8 mouse cellular contexts compared by ENCODE assay signal in the genomic region with DNA sequence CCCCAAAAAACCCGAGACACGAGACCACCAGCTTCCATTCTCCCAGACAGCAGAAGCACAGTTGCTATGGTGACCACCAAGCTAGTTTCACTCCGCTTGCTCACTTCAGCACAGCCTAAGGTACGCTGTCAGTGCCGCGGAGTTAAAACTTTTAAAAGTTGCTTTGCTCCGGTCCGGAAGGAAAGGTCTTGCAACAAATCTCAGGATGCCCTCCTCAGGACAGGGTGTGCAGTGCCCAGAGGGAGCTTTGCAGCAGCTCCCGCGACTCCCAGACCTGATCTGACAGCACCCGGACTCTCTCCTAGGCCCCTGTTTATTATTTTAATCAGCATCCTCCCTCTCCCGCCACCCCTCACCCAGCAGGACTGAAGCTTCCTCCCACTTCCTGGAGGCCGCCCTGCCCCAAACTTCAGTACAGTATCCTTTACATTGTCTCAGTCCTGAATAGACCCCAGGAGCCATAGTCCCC.
DNase-seq lines count a peak whose midpoint lies in the region; ATAC-seq and TF ChIP-seq lines count a peak whose summit lies in the region.

No protein-coding gene starts in this region.

- TF ChIP-seq POLR2A in limb, embryonic 14.5 days (IDR thresholded peaks at IDR 0.05; ENCODE audit: borderline replicate concordance, extremely low read depth, insufficient read depth, insufficient read length): no peak
- TF ChIP-seq POLR2A in testis, adult 2 months (IDR thresholded peaks at IDR 0.05; ENCODE audit: control insufficient read depth, low read depth, low read length): no peak

- H3K4me2 ChIP-seq in forebrain, embryonic 12.5 days: peak overlapping the region; percentile 60
- H3K4me2 ChIP-seq in hindbrain, embryonic 13.5 days: peak overlapping the region; percentile 52
- peak overlapping the region; percentile 73 for H3K4me2 ChIP-seq in limb, embryonic 14.5 days (replicated peaks; ENCODE audit: low read depth, low read length, severe bottlenecking)
- H3K4me2 ChIP-seq in midbrain, embryonic 12.5 days (replicated peaks): peak overlapping the region; percentile 60

- no peaks in the 10 kb centered on the region for H3K9me3 ChIP-seq in forebrain, embryonic 12.5 days
- H3K9me3 ChIP-seq in hindbrain, embryonic 13.5 days: no peaks in the 10 kb centered on the region
- H3K9me3 ChIP-seq in limb, embryonic 14.5 days (ENCODE audit: control insufficient read depth, low read length): no peaks in the 10 kb centered on the region
- H3K9me3 ChIP-seq in midbrain, embryonic 12.5 days: no peaks in the 10 kb centered on the region

- peak; percentile 75 for ATAC-seq in forebrain, embryonic 12.5 days (ENCODE audit: low FRiP score)
- peak; percentile 85 for ATAC-seq in hindbrain, embryonic 13.5 days (ENCODE audit: low FRiP score)
- ATAC-seq in limb, embryonic 14.5 days (ENCODE audit: low FRiP score, low read depth): peak; percentile 67
- ATAC-seq in midbrain, embryonic 12.5 days (ENCODE audit: low FRiP score, low read depth): peak; percentile 83

- WGBS in forebrain, embryonic 12.5 days: under 1% methylated on average over 12 of the region's 13 CpGs
- 0% methylated on average over 13 of the region's 13 CpGs for WGBS in hindbrain, embryonic 13.5 days
- 3% methylated on average over 13 of the region's 13 CpGs for WGBS in limb, embryonic 14.5 days
- WGBS in midbrain, embryonic 12.5 days: under 1% methylated on average over 13 of the region's 13 CpGs

- H3K4me3 ChIP-seq in forebrain, embryonic 12.5 days (replicated peaks): peak overlapping the region; percentile 33
- peak overlapping the region; percentile 26 for H3K4me3 ChIP-seq in hindbrain, embryonic 13.5 days
- peak overlapping the region; percentile 40 for H3K4me3 ChIP-seq in limb, embryonic 14.5 days (replicated peaks; ENCODE audit: low read length)
- H3K4me3 ChIP-seq in midbrain, embryonic 12.5 days: peak overlapping the region; percentile 33
- peak overlapping the region; percentile 43 for H3K4me3 ChIP-seq in testis, adult 2 months (ENCODE audit: control insufficient read depth, low read depth, low read length)

- H3K36me3 ChIP-seq in forebrain, embryonic 12.5 days (replicated peaks): no peaks in the 10 kb centered on the region
- no peaks in the 10 kb centered on the region for H3K36me3 ChIP-seq in hindbrain, embryonic 13.5 days
- no peaks in the 10 kb centered on the region for H3K36me3 ChIP-seq in limb, embryonic 14.5 days (ENCODE audit: control insufficient read depth, insufficient read depth, low read length)
- H3K36me3 ChIP-seq in midbrain, embryonic 12.5 days: no peaks in the 10 kb centered on the region
- no peaks in the 10 kb centered on the region for H3K36me3 ChIP-seq in testis, adult 2 months (ENCODE audit: control insufficient read depth, insufficient read depth, low read length)

- H3K4me1 ChIP-seq in forebrain, embryonic 12.5 days: peaks cover 36% of the 10 kb centered on the region
- H3K4me1 ChIP-seq in hindbrain, embryonic 13.5 days (replicated peaks): peaks cover 44% of the 10 kb centered on the region
- H3K4me1 ChIP-seq in limb, embryonic 14.5 days (ENCODE audit: control insufficient read depth, insufficient read depth, low read length): peaks cover 60% of the 10 kb centered on the region
- peaks cover 33% of the 10 kb centered on the region for H3K4me1 ChIP-seq in midbrain, embryonic 12.5 days
- H3K4me1 ChIP-seq in testis, adult 2 months (ENCODE audit: control insufficient read depth, insufficient read depth, low read length): peaks cover 11% of the 10 kb centered on the region

- peak overlapping the region; percentile 42; the same call in 1 of the 2 replicates for H3K9ac ChIP-seq in forebrain, embryonic 12.5 days
- 0 out of 2 replicates have a peak overlapping the region, but pooled peaks have one; percentile 43 for H3K9ac ChIP-seq in hindbrain, embryonic 13.5 days
- H3K9ac ChIP-seq in limb, embryonic 14.5 days (ENCODE audit: low read depth, low read length, severe bottlenecking): peak overlapping the region; percentile 57
- H3K9ac ChIP-seq in midbrain, embryonic 12.5 days (replicated peaks): no peak overlapping the region

- DNase-seq in urinary bladder, postnatal 14 days (ENCODE audit: low spot score): peak; percentile 10
- no peak for DNase-seq in urinary bladder, postnatal 10 days (ENCODE audit: low spot score)
- peak; percentile 81 for DNase-seq in limb, embryonic 14.5 days (ENCODE audit: low spot score)
- DNase-seq in MN1 (ENCODE audit: low spot score): no peak

- H3K27me3 ChIP-seq in forebrain, embryonic 12.5 days: peaks cover 10% of the 10 kb centered on the region
- H3K27me3 ChIP-seq in hindbrain, embryonic 13.5 days: peaks cover 17% of the 10 kb centered on the region; the same call in 1 of the 2 replicates
- H3K27me3 ChIP-seq in limb, embryonic 14.5 days (ENCODE audit: control insufficient read depth, insufficient read depth, low read length): no peaks in the 10 kb centered on the region
- peaks cover 5% of the 10 kb centered on the region; the same call in 1 of the 2 replicates for H3K27me3 ChIP-seq in midbrain, embryonic 12.5 days
- H3K27me3 ChIP-seq in testis, adult 2 months (ENCODE audit: control insufficient read depth, insufficient read depth, low read length): no peaks in the 10 kb centered on the region

- no peak for TF ChIP-seq CTCF in testis, adult 2 months (IDR thresholded peaks at IDR 0.05; ENCODE audit: control insufficient read depth, insufficient read depth, insufficient replicate concordance, low read depth, low read length)

- no peak overlapping the region for H3K27ac ChIP-seq in forebrain, embryonic 12.5 days
- H3K27ac ChIP-seq in hindbrain, embryonic 13.5 days: 0 out of 2 replicates have a peak overlapping the region, but pooled peaks have one; percentile 52
- peak overlapping the region; percentile 82 for H3K27ac ChIP-seq in limb, embryonic 14.5 days (replicated peaks; ENCODE audit: low read depth, low read length)
- no peak overlapping the region for H3K27ac ChIP-seq in midbrain, embryonic 12.5 days (replicated peaks)
- no peak overlapping the region for H3K27ac ChIP-seq in testis, adult 2 months (ENCODE audit: control insufficient read depth, insufficient read depth, low read depth, low read length)

Comparison
In these comparisons a context has a peak if more than half of its experiments do, and no peak if none do; other contexts are left out.
1. DNase-seq: peak in urinary bladder, postnatal 14 days (single experiment) and limb, embryonic 14.5 days (single experiment); none in urinary bladder, postnatal 10 days (single experiment) and MN1 (single experiment).
2. H3K27ac ChIP-seq: peak in hindbrain, embryonic 13.5 days (single experiment) and limb, embryonic 14.5 days (single experiment); none in forebrain, embryonic 12.5 days (single experiment), midbrain, embryonic 12.5 days (single experiment) and testis, adult 2 months (single experiment).
3. Peak in every context shown above with its lines, with median percentiles within 50 percentile points of each other: ATAC-seq, H3K4me2 ChIP-seq and H3K4me3 ChIP-seq.